Mouse (Mus musculus) midbrain, embryonic 11.5 days (tissue): ENCODE results near the gene Rbbp8nl. TPM values are rescaled to one million over a fixed set of nuclear protein-coding genes. Genes with fewer than 3 reads are reported as not detected.
A peak's percentile ranks its signal among the peaks of the same experiment; 100 is the strongest.

Experiments
- ATAC-seq: fragments of 200-750 bp; cut with Nextera tagmentation; 2 replicates; pipeline ENCODE4 v1.8.0; 2017; ENCODE audit warnings: moderate TSS enrichment, moderate library complexity; ENCODE audit not compliant: low FRiP score
- DNase-seq: peaks from one replicate; pipeline ENCODE4 v3.0.0; 2015; ENCODE audit warnings: low spot score; ENCODE audit errors: missing footprints
- H3K27ac ChIP-seq: fragments of 300-500 bp; sonication (generic); 2 replicates; pipeline ENCODE4 v1.5.1; 2014; ENCODE audit warnings: low read depth, low read length
- H3K27me3 ChIP-seq: fragments of 300-500 bp; sonication (generic); 2 replicates; pipeline ENCODE4 v1.6.1; 2014; ENCODE audit warnings: mild to moderate bottlenecking, low read length, moderate library complexity, mixed read lengths; ENCODE audit not compliant: control insufficient read depth, insufficient read depth
- H3K36me3 ChIP-seq: fragments of 300-500 bp; sonication (generic); 2 replicates; pipeline ENCODE4 v1.6.1; 2014; ENCODE audit warnings: mild to moderate bottlenecking, low read length, moderate library complexity, mixed read lengths; ENCODE audit not compliant: control insufficient read depth, insufficient read depth
- H3K4me1 ChIP-seq: fragments of 300-500 bp; sonication (generic); 2 replicates; pipeline ENCODE4 v1.6.1; 2014; ENCODE audit warnings: low read length; ENCODE audit not compliant: control insufficient read depth, insufficient read depth
- H3K4me2 ChIP-seq: fragments of 300-500 bp; sonication (generic); 2 replicates; pipeline ENCODE4 v1.6.1; 2014; ENCODE audit warnings: mild to moderate bottlenecking, moderate library complexity
- H3K4me3 ChIP-seq: fragments of 300-500 bp; sonication (generic); 2 replicates; pipeline ENCODE4 v1.5.1; 2014; ENCODE audit warnings: low read depth, low read length
- H3K9ac ChIP-seq: fragments of 300-500 bp; sonication (generic); 2 replicates; pipeline ENCODE4 v1.6.1; 2014; ENCODE audit warnings: low read length
- H3K9me3 ChIP-seq: fragments of 300-500 bp; sonication (generic); 2 replicates; pipeline ENCODE4 v1.6.1; 2016; ENCODE audit warnings: low read length; ENCODE audit not compliant: control insufficient read depth
- WGBS: fragments of 180-500 bp; shearing (Covaris S2); extraction: QIAGEN DNeasy Blood & Tissue Kit; methylation state at CpG from one replicate; pipeline ENCODE4 v1.1.7; 2014; 5-methylcytosine and 5-hydroxymethylcytosine counted together
- polyA plus RNA-seq: library from polyadenylated mRNA; unstranded; fragments of >200 nt; fragmentation: Nextera tagmentation; extraction: Ambion mirVana; gene quantifications from 2 replicates; pipeline ENCODE4 v1.2.1, GENCODE M21; 2014

Gene Rbbp8nl
- polyA plus RNA-seq, 1 experiment from 2014 or later: not detected

DNA sequence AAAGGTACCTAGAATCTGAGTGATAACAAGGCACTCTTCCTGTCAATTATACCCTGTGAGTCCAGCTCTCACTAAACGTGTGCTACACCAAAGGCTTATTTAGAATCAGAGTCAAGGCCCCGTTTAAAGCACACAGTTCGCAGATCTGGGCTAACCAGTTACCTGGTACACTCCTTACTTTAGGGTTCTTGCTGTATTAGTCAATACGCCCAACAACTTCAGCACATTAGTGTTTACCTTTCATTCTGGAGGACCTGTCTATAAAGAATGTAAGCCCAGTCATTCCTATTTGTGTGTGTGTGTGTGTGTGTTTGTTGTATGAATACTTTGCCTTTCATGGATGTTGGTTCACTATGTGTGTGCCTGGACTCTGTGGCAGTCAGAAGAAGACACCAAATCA, 46.6 kb downstream of the Rbbp8nl start:
- Histone ChIP-seq H3K4me1 (no peaks in the 10 kb centered on the region), H3K27ac (no peak overlapping the region), H3K9ac (no peak overlapping the region), H3K36me3 (no peaks in the 10 kb centered on the region), H3K4me3 (no peak overlapping the region), H3K4me2 (no peak overlapping the region), H3K9me3 (no peaks in the 10 kb centered on the region), H3K27me3 (no peaks in the 10 kb centered on the region)
- DNase-seq: no peak
- ATAC-seq: no peak
- 94% methylated on average over 4 of the region's 4 CpGs for WGBS

DNA sequence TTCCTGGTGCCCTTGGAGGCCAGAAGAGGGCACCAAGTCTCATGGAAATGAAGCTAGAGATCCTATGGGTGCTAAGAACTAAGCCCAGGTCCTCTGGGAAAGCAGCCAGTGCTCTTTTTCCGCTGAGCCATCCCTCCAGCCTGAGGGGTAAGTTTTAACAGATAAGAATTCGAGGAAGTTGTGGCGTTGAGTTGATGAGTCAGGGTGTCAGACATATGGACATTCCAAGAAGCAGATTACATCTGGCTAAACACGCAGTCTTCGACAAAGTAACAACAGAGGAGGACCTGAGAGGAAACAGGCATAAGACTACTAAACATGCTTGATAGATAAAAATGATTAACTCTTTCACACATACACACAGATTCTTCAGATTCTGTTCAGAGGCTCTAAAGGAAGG, 51.1 kb downstream of the Rbbp8nl start:
- Histone ChIP-seq H3K9me3 (no peaks in the 10 kb centered on the region), H3K27ac (no peak overlapping the region), H3K4me3 (no peak overlapping the region), H3K27me3 (no peaks in the 10 kb centered on the region), H3K4me1 (no peaks in the 10 kb centered on the region), H3K4me2 (no peak overlapping the region), H3K36me3 (no peaks in the 10 kb centered on the region), H3K9ac (no peak overlapping the region)
- no peak for DNase-seq
- 86% methylated on average over 5 of the region's 5 CpGs for WGBS
- no peak for ATAC-seq

DNA sequence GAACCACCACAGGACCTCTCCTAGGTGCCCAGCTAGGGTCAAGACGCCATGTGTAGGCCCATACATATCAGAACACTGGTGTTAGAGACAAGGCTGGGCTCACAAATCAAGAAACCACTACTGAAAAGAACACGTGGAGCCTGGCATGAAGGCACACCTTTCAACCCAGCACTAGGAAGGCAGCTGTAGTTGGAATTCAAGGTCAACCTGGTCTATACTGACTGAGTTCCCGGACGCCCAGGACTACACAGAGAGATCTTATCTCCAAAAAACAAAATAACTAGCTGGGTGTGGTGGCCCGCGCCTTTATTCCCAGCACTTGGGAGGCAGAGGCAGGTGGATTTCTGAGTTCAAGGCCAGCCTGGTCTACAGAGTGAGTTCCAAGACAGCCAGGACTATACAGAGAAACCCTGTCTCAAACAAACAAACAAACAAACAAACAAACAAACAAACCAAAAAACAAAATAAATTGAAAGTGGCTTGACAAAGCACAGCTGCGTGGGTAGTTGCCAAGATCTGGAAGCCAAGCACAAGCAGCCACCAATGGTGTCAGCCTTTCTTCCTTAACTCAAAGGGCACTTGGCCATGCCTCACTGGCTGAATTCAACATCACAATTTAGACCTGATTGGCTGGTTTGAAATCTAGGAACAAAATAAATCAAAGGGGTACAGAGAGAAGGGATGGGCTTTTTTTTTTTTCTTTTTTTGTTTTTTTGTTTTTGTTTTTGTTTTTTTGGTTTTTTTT, 51.9 kb downstream of the Rbbp8nl start:
- ATAC-seq (no peak), DNase-seq (no peak)
- Histone ChIP-seq H3K4me3 (no peak overlapping the region), H3K4me1 (no peaks in the 10 kb centered on the region), H3K27me3 (no peaks in the 10 kb centered on the region), H3K9me3 (no peaks in the 10 kb centered on the region), H3K9ac (no peak overlapping the region), H3K4me2 (no peak overlapping the region), H3K36me3 (no peaks in the 10 kb centered on the region), H3K27ac (no peak overlapping the region)
- 89% methylated on average over 7 of the region's 7 CpGs for WGBS

DNA sequence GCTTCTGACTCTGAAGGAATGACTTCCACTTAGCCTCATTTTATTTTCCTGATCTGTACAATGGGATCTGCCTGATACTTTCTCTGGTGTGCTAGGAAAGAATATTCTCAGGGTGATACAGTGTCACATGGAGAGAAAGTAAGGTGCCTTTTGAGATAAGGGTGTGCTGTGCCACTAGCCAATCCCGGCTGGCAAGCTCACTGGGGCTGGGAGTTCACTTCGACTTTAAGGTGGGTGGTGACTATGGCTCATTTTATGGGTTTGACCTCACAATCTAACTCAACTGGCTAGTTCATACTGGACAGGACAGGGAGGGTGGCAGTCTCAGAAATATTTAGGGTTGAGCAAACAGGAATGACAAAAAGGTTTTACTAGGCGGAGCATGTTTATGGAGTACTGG, 52.7 kb downstream of the Rbbp8nl start:
- Histone ChIP-seq H3K9ac (no peak overlapping the region), H3K27ac (no peak overlapping the region), H3K4me3 (no peak overlapping the region), H3K36me3 (no peaks in the 10 kb centered on the region), H3K9me3 (no peaks in the 10 kb centered on the region), H3K4me1 (no peaks in the 10 kb centered on the region), H3K4me2 (no peak overlapping the region), H3K27me3 (no peaks in the 10 kb centered on the region)
- 84% methylated on average over 3 of the region's 3 CpGs for WGBS
- DNase-seq (no peak), ATAC-seq (no peak)

DNA sequence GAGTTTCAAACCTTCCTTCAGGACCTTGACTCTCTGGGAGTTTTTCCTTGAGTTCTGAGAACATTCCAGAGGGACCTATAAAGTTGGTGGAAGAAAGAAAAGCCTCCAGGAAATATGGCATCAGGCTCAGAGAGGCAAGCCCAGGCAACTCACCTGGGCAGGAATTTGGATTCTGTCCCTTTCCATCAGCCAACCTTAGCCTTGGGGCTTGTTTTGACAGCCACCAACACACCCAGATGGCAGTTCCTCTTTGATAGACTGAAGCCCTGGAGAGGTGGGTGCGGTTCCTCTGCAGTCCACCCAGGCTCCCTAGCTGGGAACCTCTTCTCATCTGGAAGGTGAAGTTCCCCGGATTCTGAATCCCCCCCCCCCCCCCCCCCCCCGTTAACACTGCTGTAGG, 53.2 kb downstream of the Rbbp8nl start:
- Histone ChIP-seq H3K27me3 (no peaks in the 10 kb centered on the region), H3K9ac (no peak overlapping the region), H3K4me2 (no peak overlapping the region), H3K4me1 (no peaks in the 10 kb centered on the region), H3K36me3 (no peaks in the 10 kb centered on the region), H3K27ac (no peak overlapping the region), H3K9me3 (no peaks in the 10 kb centered on the region), H3K4me3 (no peak overlapping the region)
- 77% methylated on average over 2 of the region's 3 CpGs for WGBS
- DNase-seq (no peak), ATAC-seq (no peak)

DNA sequence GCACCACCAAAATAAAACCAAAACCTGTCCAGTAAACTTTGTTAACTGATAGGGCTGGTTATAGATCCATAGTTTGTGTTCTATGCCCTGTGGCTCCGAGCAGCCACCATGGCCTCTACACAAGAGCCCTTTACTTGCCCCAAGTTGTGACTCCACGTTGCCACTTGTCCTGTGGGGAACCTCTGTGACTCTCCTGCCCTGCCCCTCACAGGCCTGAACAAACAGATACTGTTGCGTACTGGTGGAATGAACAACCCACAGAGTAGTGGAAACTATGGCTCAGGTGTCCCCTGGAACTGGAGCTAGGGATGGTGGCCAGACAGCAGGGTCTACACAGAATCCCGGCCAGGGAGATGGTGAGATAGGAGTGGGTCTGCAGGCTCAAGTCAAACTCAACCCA, 53.9 kb downstream of the Rbbp8nl start:
- no peak overlapping the region for H3K9ac ChIP-seq
- DNase-seq: no peak
- H3K27me3 ChIP-seq: no peaks in the 10 kb centered on the region
- no peaks in the 10 kb centered on the region for H3K4me1 ChIP-seq
- H3K36me3 ChIP-seq: no peaks in the 10 kb centered on the region
- ATAC-seq: no peak
- H3K4me3 ChIP-seq: no peak overlapping the region
- no peak overlapping the region for H3K27ac ChIP-seq
- WGBS: 87% methylated on average over 4 of the region's 4 CpGs
- H3K9me3 ChIP-seq: no peaks in the 10 kb centered on the region
- no peak overlapping the region for H3K4me2 ChIP-seq

DNA sequence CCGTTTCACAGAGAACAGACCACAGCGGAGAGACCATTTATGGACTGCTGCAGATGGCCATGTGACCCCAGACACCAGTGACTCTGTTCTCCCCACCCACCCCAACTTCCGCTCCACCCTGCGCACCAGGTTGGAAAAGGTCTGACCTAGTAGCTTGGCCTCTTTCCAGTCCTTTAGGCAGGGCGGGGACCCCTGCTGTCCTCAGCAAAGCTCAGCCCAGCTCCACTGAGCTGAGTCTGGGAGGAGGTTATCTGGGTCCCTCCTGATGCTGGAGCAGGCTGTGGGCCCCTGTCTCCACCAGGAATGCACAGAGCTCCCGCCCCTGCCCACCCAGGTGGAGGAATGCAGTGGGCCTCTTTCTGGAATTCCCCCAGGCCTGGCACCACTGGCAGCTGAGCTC, 54.7 kb downstream of the Rbbp8nl start:
- DNase-seq (no peak), ATAC-seq (no peak)
- Histone ChIP-seq H3K27me3 (no peaks in the 10 kb centered on the region), H3K4me2 (no peak overlapping the region), H3K9me3 (no peaks in the 10 kb centered on the region), H3K9ac (no peak overlapping the region), H3K36me3 (no peaks in the 10 kb centered on the region), H3K27ac (no peak overlapping the region), H3K4me3 (no peak overlapping the region), H3K4me1 (no peaks in the 10 kb centered on the region)
- 59% methylated on average over 6 of the region's 6 CpGs for WGBS

DNA sequence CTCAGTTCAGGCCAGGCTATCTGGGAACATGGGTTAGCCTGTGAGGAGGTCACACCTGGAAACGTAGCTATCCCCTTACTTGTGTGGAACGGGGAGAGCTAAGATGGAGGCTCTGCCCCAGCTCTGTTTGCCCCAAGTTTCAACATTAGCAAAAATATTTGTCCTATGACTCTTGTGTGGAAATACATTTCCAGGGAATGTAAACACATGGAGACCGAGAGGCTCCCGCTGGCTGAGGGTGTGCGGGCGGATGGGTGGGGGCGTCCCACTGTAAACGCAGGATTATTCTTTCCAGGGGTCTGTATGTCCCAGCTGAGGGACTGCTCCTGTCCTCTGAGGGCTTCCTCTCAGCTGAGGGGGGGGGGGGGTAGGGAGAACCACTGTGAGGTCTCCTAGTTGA, 55.3 kb downstream of the Rbbp8nl start:
- Histone ChIP-seq H3K4me2 (no peak overlapping the region), H3K36me3 (no peaks in the 10 kb centered on the region), H3K27me3 (no peaks in the 10 kb centered on the region), H3K4me3 (no peak overlapping the region), H3K27ac (no peak overlapping the region), H3K9ac (no peak overlapping the region), H3K4me1 (no peaks in the 10 kb centered on the region), H3K9me3 (no peaks in the 10 kb centered on the region)
- WGBS: 93% methylated on average over 8 of the region's 8 CpGs
- peak; percentile 72 for DNase-seq
- no peak for ATAC-seq

DNA sequence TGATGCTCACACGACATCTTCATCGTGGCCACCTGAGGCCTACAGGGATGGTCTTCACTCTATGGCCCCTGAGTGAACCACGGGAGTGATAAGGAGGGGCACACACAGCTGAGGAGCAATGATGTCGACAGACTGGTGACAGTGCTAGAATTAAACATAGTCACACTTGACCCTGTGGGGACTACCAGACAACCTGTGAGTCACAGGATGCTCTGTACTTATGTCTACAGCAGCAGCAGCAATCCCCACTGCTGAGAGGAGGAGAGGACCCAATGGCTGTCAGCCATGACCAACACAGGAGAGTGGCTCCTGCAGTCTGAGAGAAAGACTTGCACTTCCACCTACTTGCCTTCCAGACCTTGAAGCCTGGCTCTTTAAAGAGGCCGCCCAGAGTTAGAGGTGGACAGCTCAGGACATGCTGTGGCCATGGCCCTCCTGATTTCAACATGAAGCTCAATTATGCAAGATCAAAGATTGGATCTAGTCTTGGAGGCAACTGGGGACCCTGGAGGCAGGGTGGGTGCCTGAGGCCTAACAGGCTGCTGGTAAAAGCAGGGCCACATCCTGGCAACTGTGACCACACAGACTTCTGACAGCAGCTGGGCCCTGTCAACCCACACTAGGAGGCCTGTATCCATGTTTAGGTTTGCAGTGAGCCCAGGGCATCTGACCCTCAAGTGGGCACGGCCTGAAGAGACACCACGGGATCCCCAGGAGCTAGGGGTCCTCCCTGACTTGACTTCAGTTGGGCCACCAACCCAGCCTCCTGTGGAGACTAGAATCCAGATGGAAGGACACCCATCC, 56.4 kb downstream of the Rbbp8nl start:
- ATAC-seq (no peak), DNase-seq (peak; percentile 70)
- no peaks in the 10 kb centered on the region for H3K36me3 ChIP-seq
- H3K9ac ChIP-seq: no peak overlapping the region
- WGBS: 86% methylated on average over 7 of the region's 7 CpGs
- H3K4me1 ChIP-seq: no peaks in the 10 kb centered on the region
- H3K4me3 ChIP-seq: no peak overlapping the region
- no peaks in the 10 kb centered on the region for H3K9me3 ChIP-seq
- H3K4me2 ChIP-seq: no peak overlapping the region
- H3K27ac ChIP-seq: no peak overlapping the region
- H3K27me3 ChIP-seq: no peaks in the 10 kb centered on the region; the same call in 1 of the 2 replicates
